Mouse (Mus musculus): Measurements from ENCODE around the gene Ccnt1. TPM values are rescaled to one million over a fixed set of nuclear protein-coding genes. Genes with fewer than 3 reads are reported as not detected.
"Not testable (repeated sequence)": the region's sequence is repeated elsewhere in the genome, so short reads cannot be mapped to it uniquely, and the experiment has no call there.

Ccnt1 gene
- polyA plus RNA-seq, 1 experiment, result 42.6 TPM

GRCm38 (mm10) chr15:98514146-98514545 is 56.6 kb downstream of the Ccnt1 start:
- TF ChIP-seq POLR2A (IDR thresholded peaks at IDR 0.05; ENCODE audit: borderline replicate concordance, low read depth, low read length) (no peak), CTCF (IDR thresholded peaks at IDR 0.05; ENCODE audit: low read depth, low read length) (no peak)
- H3K4me3 ChIP-seq (ENCODE audit: insufficient read depth, low read length), result no peak overlapping the region
- peak overlapping the region; percentile 97 for H3K27ac ChIP-seq (ENCODE audit: insufficient read depth, low read depth, low read length)
- H3K4me1 ChIP-seq (ENCODE audit: control insufficient read depth, insufficient read depth, low read length), result peaks cover 30% of the 10 kb centered on the region

- peaks cover 30% of the 10 kb centered on the region for H3K4me1 ChIP-seq (ENCODE audit: control insufficient read depth, insufficient read depth, low read length)
These were observed 57.0 kb downstream of the Ccnt1 start for GRCm38 (mm10) chr15:98513676-98514075.

GRCm38 (mm10) chr15:98512799-98513321 is 57.9 kb downstream of the Ccnt1 start:
- TF ChIP-seq POLR2A (IDR thresholded peaks at IDR 0.05; ENCODE audit: borderline replicate concordance, low read depth, low read length) (no peak), CTCF (IDR thresholded peaks at IDR 0.05; ENCODE audit: low read depth, low read length) (no peak)
- peak overlapping the region; percentile 97 for H3K27ac ChIP-seq (ENCODE audit: insufficient read depth, low read depth, low read length)

More at GRCm38 (mm10) chr15:98513676-98514075, 57.0 kb downstream of the Ccnt1 start:
- H3K4me3 ChIP-seq (ENCODE audit: insufficient read depth, low read length), result not testable (repeated sequence)
- peak overlapping the region; percentile 97 for H3K27ac ChIP-seq (ENCODE audit: insufficient read depth, low read depth, low read length)

GRCm38 (mm10) chr15:98512232-98512631 is 58.5 kb downstream of the Ccnt1 start:
- TF ChIP-seq CTCF (IDR thresholded peaks at IDR 0.05; ENCODE audit: low read depth, low read length) (no peak), POLR2A (IDR thresholded peaks at IDR 0.05; ENCODE audit: borderline replicate concordance, low read depth, low read length) (no peak)
- peak overlapping the region; percentile 97 for H3K27ac ChIP-seq (ENCODE audit: insufficient read depth, low read depth, low read length)
- peak overlapping the region; percentile 10; the same call in 1 of the 2 replicates for H3K4me3 ChIP-seq (ENCODE audit: insufficient read depth, low read length)
- peaks cover 34% of the 10 kb centered on the region for H3K4me1 ChIP-seq (ENCODE audit: control insufficient read depth, insufficient read depth, low read length)

More at GRCm38 (mm10) chr15:98512799-98513321, 57.9 kb downstream of the Ccnt1 start:
- H3K4me1 ChIP-seq (ENCODE audit: control insufficient read depth, insufficient read depth, low read length), result peaks cover 32% of the 10 kb centered on the region
- peak overlapping the region; percentile 14 for H3K4me3 ChIP-seq (ENCODE audit: insufficient read depth, low read length)

GRCm38 (mm10) chr15:98511386-98511928 is 59.3 kb downstream of the Ccnt1 start:
- Histone ChIP-seq H3K4me1 (ENCODE audit: control insufficient read depth, insufficient read depth, low read length) (peaks cover 38% of the 10 kb centered on the region), H3K27ac (ENCODE audit: insufficient read depth, low read depth, low read length) (peak overlapping the region; percentile 97), H3K4me3 (ENCODE audit: insufficient read depth, low read length) (peak overlapping the region; percentile 46)
- TF ChIP-seq POLR2A (IDR thresholded peaks at IDR 0.05; ENCODE audit: borderline replicate concordance, low read depth, low read length), result no peak
- TF ChIP-seq CTCF (IDR thresholded peaks at IDR 0.05; ENCODE audit: low read depth, low read length), result no peak

GRCm38 (mm10) chr15:98510438-98511385 is 60.0 kb downstream of the Ccnt1 start:
- Histone ChIP-seq H3K27ac (ENCODE audit: insufficient read depth, low read depth, low read length) (peak overlapping the region; percentile 97), H3K4me3 (ENCODE audit: insufficient read depth, low read length) (peak overlapping the region; percentile 46), H3K4me1 (ENCODE audit: control insufficient read depth, insufficient read depth, low read length) (peaks cover 44% of the 10 kb centered on the region)
- TF ChIP-seq CTCF (IDR thresholded peaks at IDR 0.05; ENCODE audit: low read depth, low read length), result peak; percentile 58
- TF ChIP-seq POLR2A (IDR thresholded peaks at IDR 0.05; ENCODE audit: borderline replicate concordance, low read depth, low read length), result no peak

GRCm38 (mm10) chr15:98509387-98509786 is 61.3 kb downstream of the Ccnt1 start:
- Histone ChIP-seq H3K4me3 (ENCODE audit: insufficient read depth, low read length) (no peak overlapping the region), H3K27ac (ENCODE audit: insufficient read depth, low read depth, low read length) (no peak overlapping the region), H3K4me1 (ENCODE audit: control insufficient read depth, insufficient read depth, low read length) (peaks cover 43% of the 10 kb centered on the region)
- no peak for TF ChIP-seq POLR2A (IDR thresholded peaks at IDR 0.05; ENCODE audit: borderline replicate concordance, low read depth, low read length)
- no peak for TF ChIP-seq CTCF (IDR thresholded peaks at IDR 0.05; ENCODE audit: low read depth, low read length)

GRCm38 (mm10) chr15:98507321-98507720 is 63.4 kb downstream of the Ccnt1 start:
- no peak for TF ChIP-seq POLR2A (IDR thresholded peaks at IDR 0.05; ENCODE audit: borderline replicate concordance, low read depth, low read length)
- no peak for TF ChIP-seq CTCF (IDR thresholded peaks at IDR 0.05; ENCODE audit: low read depth, low read length)
- H3K4me1 ChIP-seq (ENCODE audit: control insufficient read depth, insufficient read depth, low read length), result peaks cover 30% of the 10 kb centered on the region
- H3K27ac ChIP-seq (ENCODE audit: insufficient read depth, low read depth, low read length), result no peak overlapping the region
- H3K4me3 ChIP-seq (ENCODE audit: insufficient read depth, low read length), result no peak overlapping the region

- H3K4me3 ChIP-seq (ENCODE audit: insufficient read depth, low read length), result no peak overlapping the region
- peak overlapping the region; percentile 57 for H3K27ac ChIP-seq (ENCODE audit: insufficient read depth, low read depth, low read length)
- peaks cover 21% of the 10 kb centered on the region for H3K4me1 ChIP-seq (ENCODE audit: control insufficient read depth, insufficient read depth, low read length)
- TF ChIP-seq POLR2A (IDR thresholded peaks at IDR 0.05; ENCODE audit: borderline replicate concordance, low read depth, low read length), result no peak
- TF ChIP-seq CTCF (IDR thresholded peaks at IDR 0.05; ENCODE audit: low read depth, low read length), result peak; percentile 19; the same call in 1 of the 2 replicates
These were observed 64.3 kb downstream of the Ccnt1 start for GRCm38 (mm10) chr15:98506253-98506957.

Data from bone marrow macrophage, adult 2 months (primary cell).